ENCODE assay signal across 12 mouse cellular contexts in genomic region chr16:37780386-37780785, GRCm38 (mm10). TPM values are rescaled to one million over a fixed set of nuclear protein-coding genes. Genes with fewer than 3 reads are reported as not detected.
A peak's percentile ranks its signal among the peaks of the same experiment; 100 is the strongest.
DNase-seq lines count a peak whose midpoint lies in the region; ATAC-seq lines count a peak whose summit lies in the region.
"Had no signal": no experiment of that assay in that cellular context is flagged by ENCODE, and none has a peak within 500 bp of the region (broad histone marks: within the 10 kb centered on the region; RNA-seq: fewer than 3 reads in every experiment).

No protein-coding gene starts in this region.

- H3K27ac ChIP-seq in embryonic facial prominence, embryonic 12.5 days: no peak overlapping the region
- H3K27ac ChIP-seq in embryonic facial prominence, embryonic 10.5 days (replicated peaks): no peak overlapping the region
- H3K27ac ChIP-seq in hindbrain, embryonic 15.5 days (replicated peaks): 0 out of 2 replicates have a peak overlapping the region, but pooled peaks have one; percentile 45
- no peak overlapping the region for H3K27ac ChIP-seq in hindbrain, embryonic 10.5 days
- H3K27ac ChIP-seq in midbrain, embryonic 14.5 days (replicated peaks; ENCODE audit: low read depth, low read length): 0 out of 2 replicates have a peak overlapping the region, but pooled peaks have one; percentile 20
- no peak overlapping the region for H3K27ac ChIP-seq in midbrain, embryonic 10.5 days (replicated peaks)
- peak overlapping the region; percentile 18; the same call in 1 of the 2 replicates for H3K27ac ChIP-seq in stomach, embryonic 16.5 days (ENCODE audit: low read length)
- H3K27ac ChIP-seq: macrophage had no signal

- H3K9me3 ChIP-seq in embryonic facial prominence, embryonic 12.5 days: no peaks in the 10 kb centered on the region
- no peaks in the 10 kb centered on the region for H3K9me3 ChIP-seq in embryonic facial prominence, embryonic 10.5 days
- H3K9me3 ChIP-seq in hindbrain, embryonic 15.5 days: no peaks in the 10 kb centered on the region
- H3K9me3 ChIP-seq in hindbrain, embryonic 10.5 days: no peaks in the 10 kb centered on the region
- H3K9me3 ChIP-seq in midbrain, embryonic 14.5 days (ENCODE audit: control insufficient read depth, low read length): no peaks in the 10 kb centered on the region
- H3K9me3 ChIP-seq in midbrain, embryonic 10.5 days (replicated peaks): no peaks in the 10 kb centered on the region
- H3K9me3 ChIP-seq in stomach, embryonic 16.5 days (replicated peaks; ENCODE audit: control insufficient read depth, low read length): no peaks in the 10 kb centered on the region

- no peak overlapping the region for H3K4me3 ChIP-seq in embryonic facial prominence, embryonic 12.5 days
- H3K4me3 ChIP-seq in embryonic facial prominence, embryonic 10.5 days: no peak overlapping the region
- no peak overlapping the region for H3K4me3 ChIP-seq in hindbrain, embryonic 15.5 days
- no peak overlapping the region for H3K4me3 ChIP-seq in hindbrain, embryonic 10.5 days
- H3K4me3 ChIP-seq in midbrain, embryonic 14.5 days (replicated peaks; ENCODE audit: low read depth, low read length): no peak overlapping the region
- no peak overlapping the region for H3K4me3 ChIP-seq in midbrain, embryonic 10.5 days
- no peak overlapping the region; the same call in 1 of the 2 replicates for H3K4me3 ChIP-seq in stomach, embryonic 16.5 days (replicated peaks; ENCODE audit: low read length)

- no peak for ATAC-seq in embryonic facial prominence, embryonic 12.5 days (ENCODE audit: insufficient number of reproducible peaks, insufficient read depth, low FRiP score, low TSS enrichment)
- ATAC-seq in hindbrain, embryonic 15.5 days (ENCODE audit: low FRiP score, low read depth): no peak
- no peak for ATAC-seq in midbrain, embryonic 14.5 days (ENCODE audit: low FRiP score, low TSS enrichment)
- no peak for ATAC-seq in stomach, embryonic 16.5 days (ENCODE audit: insufficient read depth, low FRiP score)
- ATAC-seq: forebrain, embryonic 16.5 days had no signal

- peaks cover 37% of the 10 kb centered on the region for H3K4me1 ChIP-seq in embryonic facial prominence, embryonic 12.5 days
- H3K4me1 ChIP-seq in embryonic facial prominence, embryonic 10.5 days: peaks cover 36% of the 10 kb centered on the region
- H3K4me1 ChIP-seq in hindbrain, embryonic 15.5 days (replicated peaks): peaks cover 36% of the 10 kb centered on the region
- peaks cover 36% of the 10 kb centered on the region for H3K4me1 ChIP-seq in hindbrain, embryonic 10.5 days (replicated peaks)
- peaks cover 10% of the 10 kb centered on the region for H3K4me1 ChIP-seq in midbrain, embryonic 14.5 days (ENCODE audit: control insufficient read depth, insufficient read depth, low read length)
- H3K4me1 ChIP-seq in midbrain, embryonic 10.5 days: peaks cover 43% of the 10 kb centered on the region
- H3K4me1 ChIP-seq in stomach, embryonic 16.5 days (ENCODE audit: control insufficient read depth, insufficient read depth, low read length): peaks cover 24% of the 10 kb centered on the region

- 0 out of 2 replicates have a peak overlapping the region, but pooled peaks have one; percentile 59 for H3K4me2 ChIP-seq in embryonic facial prominence, embryonic 12.5 days (replicated peaks)
- no peak overlapping the region for H3K4me2 ChIP-seq in hindbrain, embryonic 15.5 days
- no peak overlapping the region for H3K4me2 ChIP-seq in midbrain, embryonic 14.5 days (ENCODE audit: low read length)
- H3K4me2 ChIP-seq in stomach, embryonic 16.5 days (ENCODE audit: low read depth, low read length): peak overlapping the region; percentile 24

- peaks cover 42% of the 10 kb centered on the region for H3K36me3 ChIP-seq in embryonic facial prominence, embryonic 12.5 days
- H3K36me3 ChIP-seq in embryonic facial prominence, embryonic 10.5 days (replicated peaks): peaks cover 56% of the 10 kb centered on the region
- H3K36me3 ChIP-seq in hindbrain, embryonic 15.5 days: no peaks in the 10 kb centered on the region
- H3K36me3 ChIP-seq in hindbrain, embryonic 10.5 days: peaks cover 49% of the 10 kb centered on the region
- no peaks in the 10 kb centered on the region for H3K36me3 ChIP-seq in midbrain, embryonic 14.5 days (ENCODE audit: control insufficient read depth, insufficient read depth, low read length)
- H3K36me3 ChIP-seq in midbrain, embryonic 10.5 days: peaks cover 40% of the 10 kb centered on the region
- peaks cover 12% of the 10 kb centered on the region; the same call in 1 of the 2 replicates for H3K36me3 ChIP-seq in stomach, embryonic 16.5 days (ENCODE audit: control insufficient read depth, insufficient read depth, low read length)

- DNase-seq in embryonic facial prominence, embryonic 10.5 days (ENCODE audit: low spot score): no peak
- no peak for DNase-seq in hindbrain, embryonic 10.5 days (ENCODE audit: low spot score)
- DNase-seq in midbrain, embryonic 14.5 days: no peak
- no peak for DNase-seq in midbrain, embryonic 10.5 days (ENCODE audit: low spot score)
- no peak for DNase-seq in cerebellum, postnatal 14 days
- DNase-seq: adrenal gland, adult 2 months; heart, adult 18-20 months had no signal

- no peak overlapping the region for H3K9ac ChIP-seq in embryonic facial prominence, embryonic 12.5 days
- no peak overlapping the region for H3K9ac ChIP-seq in hindbrain, embryonic 15.5 days
- no peak overlapping the region for H3K9ac ChIP-seq in midbrain, embryonic 14.5 days (replicated peaks; ENCODE audit: low read length)
- no peak overlapping the region for H3K9ac ChIP-seq in stomach, embryonic 16.5 days (ENCODE audit: low read length)

- WGBS in embryonic facial prominence, embryonic 12.5 days: 58% methylated on average over 1 of the region's 1 CpGs
- 78% methylated on average over 1 of the region's 1 CpGs for WGBS in embryonic facial prominence, embryonic 10.5 days
- WGBS in hindbrain, embryonic 15.5 days: 66% methylated on average over 1 of the region's 1 CpGs
- 64% methylated on average over 1 of the region's 1 CpGs for WGBS in hindbrain, embryonic 10.5 days
- WGBS in midbrain, embryonic 14.5 days: 68% methylated on average over 1 of the region's 1 CpGs
- 85% methylated on average over 1 of the region's 1 CpGs for WGBS in midbrain, embryonic 10.5 days
- WGBS in stomach, embryonic 16.5 days: 32% methylated on average over 1 of the region's 1 CpGs

- no peaks in the 10 kb centered on the region for H3K27me3 ChIP-seq in embryonic facial prominence, embryonic 12.5 days
- H3K27me3 ChIP-seq in embryonic facial prominence, embryonic 10.5 days (replicated peaks; ENCODE audit: low read depth, poor library complexity, severe bottlenecking): peaks cover 11% of the 10 kb centered on the region
- H3K27me3 ChIP-seq in hindbrain, embryonic 15.5 days: no peaks in the 10 kb centered on the region
- H3K27me3 ChIP-seq in hindbrain, embryonic 10.5 days (ENCODE audit: insufficient read depth, poor library complexity, severe bottlenecking): 0 out of 2 replicates have a peak, but pooled peaks cover 3% of the 10 kb centered on the region
- no peaks in the 10 kb centered on the region for H3K27me3 ChIP-seq in midbrain, embryonic 14.5 days (ENCODE audit: control insufficient read depth, insufficient read depth, low read length)
- peaks cover 10% of the 10 kb centered on the region; the same call in 1 of the 2 replicates for H3K27me3 ChIP-seq in midbrain, embryonic 10.5 days (ENCODE audit: low read depth, poor library complexity, severe bottlenecking)
- no peaks in the 10 kb centered on the region for H3K27me3 ChIP-seq in stomach, embryonic 16.5 days (ENCODE audit: control insufficient read depth, insufficient read depth, low read length)

RNA-seq across cellular contexts. Expression of gene Fstl1, which starts 3.7 kb away (rescaled TPM):
- 512 and 537 TPM in 2 replicates for polyA plus RNA-seq in embryonic facial prominence, embryonic 12.5 days (2016; fragmentation: Nextera tagmentation; extraction: Ambion mirVana)
- 192 and 210 TPM in 2 replicates for polyA plus RNA-seq in embryonic facial prominence, embryonic 10.5 days (2016; fragmentation: Nextera tagmentation; extraction: Ambion mirVana)
- 92.7 and 103 TPM in 2 replicates for polyA plus RNA-seq in hindbrain, embryonic 15.5 days (2015; fragmentation: Nextera tagmentation; extraction: Ambion mirVana)
- polyA plus RNA-seq in hindbrain, embryonic 10.5 days (2016; fragmentation: Nextera tagmentation; extraction: Ambion mirVana): 170 and 178 TPM in 2 replicates
- 52.6 and 105 TPM in 2 replicates for polyA plus RNA-seq in midbrain, embryonic 14.5 days (2014; fragmentation: Nextera tagmentation; extraction: Ambion mirVana)
- 168 and 195 TPM in 2 replicates for polyA plus RNA-seq in midbrain, embryonic 10.5 days (2016; fragmentation: Nextera tagmentation; extraction: Ambion mirVana)
- 417 and 440 TPM in 2 replicates for polyA plus RNA-seq in stomach, embryonic 16.5 days (2015; fragmentation: Nextera tagmentation; extraction: Ambion mirVana)

Comparison
In these comparisons a context has a peak if more than half of its experiments do, and no peak if none do; other contexts are left out.
1. H3K27ac ChIP-seq: peak in hindbrain, embryonic 15.5 days (single experiment), midbrain, embryonic 14.5 days (single experiment) and stomach, embryonic 16.5 days (single experiment); none in embryonic facial prominence, embryonic 12.5 days (single experiment), embryonic facial prominence, embryonic 10.5 days (single experiment), hindbrain, embryonic 10.5 days (single experiment) and midbrain, embryonic 10.5 days (single experiment).
2. H3K4me2 ChIP-seq: peak in embryonic facial prominence, embryonic 12.5 days (single experiment) and stomach, embryonic 16.5 days (single experiment); none in hindbrain, embryonic 15.5 days (single experiment) and midbrain, embryonic 14.5 days (single experiment).